Mouse (Mus musculus) limb, embryonic 14.5 days (tissue): Measurements from ENCODE around the gene Tmem86a. TPM values are rescaled to one million over a fixed set of nuclear protein-coding genes. Genes with fewer than 3 reads are reported as not detected.

Source experiments
- ATAC-seq: fragments of 200-750 bp; cut with Nextera tagmentation; 2 replicates; pipeline ENCODE4 v1.8.0; 2017; ENCODE audit warnings: low read depth, moderate number of reproducible peaks, moderate TSS enrichment; ENCODE audit not compliant: low FRiP score
- DNase-seq: peaks from one replicate; pipeline ENCODE4 v3.0.0-alpha.2; 2015; ENCODE audit warnings: low spot score
- H3K27ac ChIP-seq: fragments of 300-500 bp; sonication (generic); replicated peaks from 2 replicates; pipeline ENCODE4 v1.5.1; 2014; ENCODE audit warnings: low read depth, mild to moderate bottlenecking, low read length, moderate library complexity, mixed read lengths
- H3K27me3 ChIP-seq: fragments of 300-500 bp; sonication (generic); 2 replicates; pipeline ENCODE4 v1.6.1; 2014; ENCODE audit warnings: low read length, mixed read lengths; ENCODE audit not compliant: control insufficient read depth, insufficient read depth
- H3K36me3 ChIP-seq: fragments of 300-500 bp; sonication (generic); 2 replicates; pipeline ENCODE4 v1.6.1; 2014; ENCODE audit warnings: mild to moderate bottlenecking, low read length, moderate library complexity, mixed read lengths; ENCODE audit not compliant: control insufficient read depth, insufficient read depth
- H3K4me1 ChIP-seq: fragments of 300-500 bp; sonication (generic); 2 replicates; pipeline ENCODE4 v1.6.1; 2014; ENCODE audit warnings: antibody characterized with exemption, low read length, mixed read lengths; ENCODE audit not compliant: control insufficient read depth, insufficient read depth
- H3K4me2 ChIP-seq: fragments of 300-500 bp; sonication (generic); replicated peaks from 2 replicates; pipeline ENCODE4 v1.6.1; 2014; ENCODE audit warnings: low read depth, mild to moderate bottlenecking, low read length, moderate library complexity; ENCODE audit not compliant: severe bottlenecking
- H3K4me3 ChIP-seq: fragments of 300-500 bp; sonication (generic); replicated peaks from 2 replicates; pipeline ENCODE4 v1.5.1; 2014; ENCODE audit warnings: low read length
- H3K9ac ChIP-seq: fragments of 300-500 bp; sonication (generic); 2 replicates; pipeline ENCODE4 v1.6.1; 2014; ENCODE audit warnings: mild to moderate bottlenecking, low read depth, low read length, moderate library complexity; ENCODE audit not compliant: severe bottlenecking
- H3K9me3 ChIP-seq: fragments of 300-500 bp; sonication (generic); 2 replicates; pipeline ENCODE4 v1.6.1; 2016; ENCODE audit warnings: low read length; ENCODE audit not compliant: control insufficient read depth
- POLR2A ChIP-seq: fragments of 200-500 bp; IDR thresholded peaks from 2 replicates; pipeline ENCODE4 v1.8.0; 2012; ENCODE audit warnings: inconsistent platforms, mild to moderate bottlenecking, moderate library complexity, borderline replicate concordance; ENCODE audit not compliant: insufficient read depth, insufficient read length; ENCODE audit errors: extremely low read depth
- WGBS: fragments of 180-500 bp; shearing (Covaris S2); extraction: QIAGEN DNeasy Blood & Tissue Kit; methylation state at CpG from one replicate; pipeline ENCODE4 v1.1.7; 2014; 5-methylcytosine and 5-hydroxymethylcytosine counted together
- polyA plus RNA-seq, 2 experiments: library from polyadenylated mRNA; depleted of rRNA in 1 of 2; stranded (reverse) in 1 of 2; unstranded in 1 of 2; fragments of >200 nt; fragmentation: Nextera tagmentation in 1 of 2; extraction: Ambion mirVana in 1 of 2; gene quantifications; 2 replicates each; pipeline versions ENCODE4 v1.2.1 to v1.2.3; 2012 to 2014

The Tmem86a gene
- polyA plus RNA-seq, 2 experiments = 20.6 to 21.0 TPM

- Histone ChIP-seq H3K9ac (no peak overlapping the region), H3K36me3 (no peaks in the 10 kb centered on the region), H3K4me1 (no peaks in the 10 kb centered on the region), H3K9me3 (no peaks in the 10 kb centered on the region), H3K4me3 (no peak overlapping the region), H3K27me3 (no peaks in the 10 kb centered on the region), H3K27ac (no peak overlapping the region), H3K4me2 (no peak overlapping the region)
- no peak for ATAC-seq
- TF ChIP-seq POLR2A = no peak
- 88% methylated on average over 5 of the region's 5 CpGs for WGBS
- DNase-seq = no peak
Observed at GRCm38 (mm10) chr7:47093935-47094334, 43.5 kb downstream of the Tmem86a start.

- H3K4me3 ChIP-seq = no peak overlapping the region
- ATAC-seq (no peak), DNase-seq (no peak)
- no peaks in the 10 kb centered on the region for H3K36me3 ChIP-seq
- H3K4me1 ChIP-seq = no peaks in the 10 kb centered on the region
- H3K27me3 ChIP-seq = no peaks in the 10 kb centered on the region
- no peak overlapping the region for H3K4me2 ChIP-seq
- no peak for TF ChIP-seq POLR2A
- no peak overlapping the region for H3K9ac ChIP-seq
- H3K27ac ChIP-seq = no peak overlapping the region
- WGBS = 62% methylated on average over 2 of the region's 2 CpGs
- no peaks in the 10 kb centered on the region for H3K9me3 ChIP-seq
Observed at GRCm38 (mm10) chr7:47094969-47095368, 44.6 kb downstream of the Tmem86a start.

GRCm38 (mm10) chr7:47098044-47098443, 47.6 kb downstream of the Tmem86a start:
- Histone ChIP-seq H3K27me3 (no peaks in the 10 kb centered on the region), H3K4me1 (no peaks in the 10 kb centered on the region), H3K4me3 (no peak overlapping the region), H3K9ac (no peak overlapping the region), H3K4me2 (no peak overlapping the region), H3K27ac (no peak overlapping the region), H3K36me3 (no peaks in the 10 kb centered on the region), H3K9me3 (no peaks in the 10 kb centered on the region)
- WGBS = 69% methylated on average over 7 of the region's 7 CpGs
- ATAC-seq (no peak), DNase-seq (no peak)
- TF ChIP-seq POLR2A = no peak

DNA sequence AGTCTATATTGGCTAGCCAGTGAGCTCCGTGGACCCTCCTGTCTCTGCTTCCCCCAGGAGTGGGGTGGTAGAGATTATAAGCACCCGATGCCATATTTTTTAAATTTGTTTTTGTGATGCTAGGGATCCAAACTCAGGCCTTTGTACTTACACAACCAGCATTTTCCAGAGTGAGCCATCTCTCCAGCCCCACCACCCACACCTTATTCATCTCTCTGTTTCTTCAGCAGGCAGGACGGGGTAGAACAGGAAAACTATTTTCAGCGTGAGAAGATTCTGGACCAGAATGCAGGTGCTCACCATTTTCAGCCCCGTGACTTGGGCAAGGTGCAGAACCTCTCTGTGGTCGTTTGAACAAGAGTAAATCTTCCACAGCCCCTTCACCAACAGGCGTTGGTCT, 48.9 kb downstream of the Tmem86a start:
- 86% methylated on average over 7 of the region's 7 CpGs for WGBS
- no peak overlapping the region for H3K9ac ChIP-seq
- no peak overlapping the region for H3K27ac ChIP-seq
- H3K9me3 ChIP-seq = no peaks in the 10 kb centered on the region
- ATAC-seq (no peak), DNase-seq (no peak)
- no peak overlapping the region for H3K4me3 ChIP-seq
- H3K36me3 ChIP-seq = no peaks in the 10 kb centered on the region
- H3K27me3 ChIP-seq = no peaks in the 10 kb centered on the region
- TF ChIP-seq POLR2A = no peak
- no peak overlapping the region for H3K4me2 ChIP-seq
- H3K4me1 ChIP-seq = no peaks in the 10 kb centered on the region

- no peak overlapping the region for H3K4me2 ChIP-seq
- H3K9me3 ChIP-seq = no peaks in the 10 kb centered on the region
- WGBS = 70% methylated on average over 6 of the region's 6 CpGs
- no peak overlapping the region for H3K4me3 ChIP-seq
- no peak overlapping the region for H3K27ac ChIP-seq
- no peak for DNase-seq
- H3K27me3 ChIP-seq = no peaks in the 10 kb centered on the region
- H3K4me1 ChIP-seq = no peaks in the 10 kb centered on the region
- no peaks in the 10 kb centered on the region for H3K36me3 ChIP-seq
- no peak for TF ChIP-seq POLR2A
- H3K9ac ChIP-seq = no peak overlapping the region
- ATAC-seq = no peak
Observed at GRCm38 (mm10) chr7:47100615-47101014, 50.2 kb downstream of the Tmem86a start.

DNA sequence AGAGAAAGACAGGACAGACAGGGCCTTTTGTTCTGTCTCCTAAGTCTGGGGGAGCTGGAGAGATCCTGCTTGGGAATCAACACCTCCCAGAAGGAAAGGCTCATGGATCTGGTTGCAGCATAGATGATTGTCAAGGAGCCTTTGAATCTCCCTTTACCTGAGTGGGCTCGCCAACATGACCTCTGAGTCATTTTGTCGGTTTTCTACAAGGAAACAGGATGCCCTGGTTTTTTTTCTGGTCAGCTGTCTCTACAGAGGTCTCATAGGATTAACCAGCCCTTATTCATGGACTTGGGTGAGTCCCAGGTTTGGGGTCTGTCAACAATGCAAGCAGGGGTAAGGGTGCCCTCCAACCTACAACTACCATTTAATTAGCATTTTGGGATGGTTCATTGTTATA, 52.6 kb downstream of the Tmem86a start:
- Histone ChIP-seq H3K36me3 (no peaks in the 10 kb centered on the region), H3K27me3 (no peaks in the 10 kb centered on the region), H3K4me3 (no peak overlapping the region), H3K4me1 (no peaks in the 10 kb centered on the region), H3K9me3 (no peaks in the 10 kb centered on the region), H3K27ac (no peak overlapping the region), H3K9ac (no peak overlapping the region), H3K4me2 (no peak overlapping the region)
- ATAC-seq (no peak), DNase-seq (no peak)
- no peak for TF ChIP-seq POLR2A
- whole genome bisulfite sequencing = 76% methylated on average over 2 of the region's 2 CpGs
